Mouse (Mus musculus) kidney, postnatal 36 days (tissue): ENCODE results near the gene Lsr.

Source experiments
- DNase-seq, 2 experiments: peaks; one replicate each; pipeline ENCODE4 v3.0.0; 2021 to 2022; ENCODE audit warnings: mixed read lengths in 2 of 2

Lsr gene

GRCm38 (mm10) chr7:30973251-30973500 is at the start of gene Lsr:
TSS of gene Lsr (minus strand) at chr7:30973464.
- DNase-seq = peak; percentile 82 to 85

GRCm38 (mm10) chr7:31017104-31017901 is 44.0 kb upstream of the Lsr start:
- DNase-seq = peak; percentile 35 to 51

GRCm38 (mm10) chr7:31012971-31013370 is 39.7 kb upstream of the Lsr start:
- no peak for DNase-seq

- DNase-seq = peak in 1 of 2 experiments; percentile 13
These were observed 35.6 kb upstream of the Lsr start for GRCm38 (mm10) chr7:31008889-31009288.

GRCm38 (mm10) chr7:31008175-31008574 is 34.9 kb upstream of the Lsr start:
- DNase-seq = peak; percentile 12 to 19

GRCm38 (mm10) chr7:31007775-31008174 is 34.5 kb upstream of the Lsr start:
- no peak for DNase-seq

GRCm38 (mm10) chr7:31002650-31003049 is 29.4 kb upstream of the Lsr start:
- DNase-seq = peak; percentile 29 to 34

- peak; percentile 66 to 78 for DNase-seq
These were observed 27.3 kb upstream of the Lsr start for GRCm38 (mm10) chr7:31000505-31001020.

- DNase-seq = no peak
These were observed 23.2 kb upstream of the Lsr start for GRCm38 (mm10) chr7:30996491-30996890.

- DNase-seq = no peak
These were observed 20.7 kb upstream of the Lsr start for GRCm38 (mm10) chr7:30993986-30994385.

GRCm38 (mm10) chr7:30992148-30992547 is 18.9 kb upstream of the Lsr start:
- DNase-seq = no peak

GRCm38 (mm10) chr7:30988519-30989162 is 15.4 kb upstream of the Lsr start:
- no peak for DNase-seq

- DNase-seq = no peak
These were observed 12.1 kb upstream of the Lsr start for GRCm38 (mm10) chr7:30985357-30985756.

- DNase-seq = no peak
These were observed 8.4 kb upstream of the Lsr start for GRCm38 (mm10) chr7:30981703-30982102.

GRCm38 (mm10) chr7:30973501-30974289 is 431 bp upstream of the Lsr start, which contains the start of gene Fam187b:
TSS of gene Fam187b (plus strand) at chr7:30973790.
- DNase-seq = peak; percentile 91 to 95

GRCm38 (mm10) chr7:30972426-30973250 is 626 bp downstream of the Lsr start:
- DNase-seq = peak in 1 of 2 experiments; percentile 24

- no peak for DNase-seq
These were observed 1.4 kb downstream of the Lsr start for GRCm38 (mm10) chr7:30971901-30972300.

- DNase-seq = no peak
These were observed 4.1 kb downstream of the Lsr start for GRCm38 (mm10) chr7:30969174-30969573.

GRCm38 (mm10) chr7:30968611-30969010 is 4.7 kb downstream of the Lsr start:
- no peak for DNase-seq

- DNase-seq = no peak
These were observed 6.6 kb downstream of the Lsr start for GRCm38 (mm10) chr7:30966657-30967056.

GRCm38 (mm10) chr7:30965677-30966076 is 7.6 kb downstream of the Lsr start:
- DNase-seq = no peak

- DNase-seq = peak; percentile 32 to 45
These were observed 8.9 kb downstream of the Lsr start for GRCm38 (mm10) chr7:30964366-30964765.
